Mouse (Mus musculus): ENCODE measurements at regions not wholly inside any gene's neighbourhood (a gene's known extent, or its start where the extent isn't known, plus 50 kb on each side); places are given as distances from the start of the nearest gene placed in this dataset.

GRCm38 (mm10) chr6:81173018-81173417 is 750.5 kb upstream of the Gcfc2 start:
- no peak for DNase-seq (ENCODE audit: extremely low spot score in 1 of 2, low spot score in 1 of 2)

- DNase-seq (ENCODE audit: extremely low spot score in 1 of 2, low spot score in 1 of 2), result no peak
These were observed 733.3 kb upstream of the Gcfc2 start for GRCm38 (mm10) chr6:81190218-81190617.

- DNase-seq (ENCODE audit: extremely low spot score in 1 of 2, low spot score in 1 of 2), result no peak
These were observed 712.9 kb upstream of the Gcfc2 start for GRCm38 (mm10) chr6:81210521-81210920.

DNA sequence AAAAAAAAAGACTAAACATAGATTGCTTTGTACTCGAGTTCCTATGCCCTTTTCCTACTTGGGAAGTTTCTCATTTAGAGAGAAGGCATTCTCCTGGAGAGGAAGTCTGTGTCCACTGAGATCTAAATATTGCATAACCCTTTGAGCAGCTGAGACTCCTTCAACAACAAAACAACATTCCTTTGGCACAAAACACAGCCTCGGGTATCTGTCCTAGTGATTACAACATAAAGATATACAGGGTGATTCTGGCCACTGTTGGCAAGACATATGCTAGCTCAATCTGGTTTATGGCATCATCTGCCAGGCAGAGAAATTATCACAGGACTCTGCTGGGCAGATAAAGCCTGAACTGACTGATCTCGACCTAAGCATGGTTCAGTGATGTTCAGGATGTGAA is 692.7 kb upstream of the Gcfc2 start:
- DNase-seq (ENCODE audit: extremely low spot score in 1 of 2, low spot score in 1 of 2), result no peak

GRCm38 (mm10) chr6:81259878-81260277 is 663.6 kb upstream of the Gcfc2 start:
- peak in 1 of 2 experiments; percentile 26 for DNase-seq (ENCODE audit: extremely low spot score in 1 of 2, low spot score in 1 of 2)
